Mouse (Mus musculus): ENCODE results near the gene Proca1. TPM values are rescaled to one million over a fixed set of nuclear protein-coding genes. Genes with fewer than 3 reads are reported as not detected.

The Proca1 gene
- polyA plus RNA-seq, 1 experiment from 2014 or later, result 0.77 TPM

- Histone ChIP-seq H3K9ac (ENCODE audit: low read depth, low read length) (peak overlapping the region; percentile 82; the same call in 1 of the 2 replicates), H3K9me3 (ENCODE audit: control insufficient read depth) (no peaks in the 10 kb centered on the region), H3K27me3 (replicated peaks; ENCODE audit: control insufficient read depth, insufficient read depth, low read length) (no peaks in the 10 kb centered on the region), H3K4me2 (replicated peaks; ENCODE audit: low read depth) (peak overlapping the region; percentile 72), H3K36me3 (ENCODE audit: control insufficient read depth, insufficient read depth) (peaks cover 14% of the 10 kb centered on the region; the same call in 1 of the 2 replicates), H3K4me1 (replicated peaks; ENCODE audit: control insufficient read depth, insufficient read depth, low read length) (peaks cover 5% of the 10 kb centered on the region), H3K4me3 (ENCODE audit: low read depth, low read length) (peak overlapping the region; percentile 72), H3K27ac (ENCODE audit: low read depth, low read length) (peak overlapping the region; percentile 93)
- ATAC-seq, result no peak
- WGBS, result 21% methylated on average over 7 of the region's 7 CpGs
- TF ChIP-seq CTCF (IDR thresholded peaks at IDR 0.05; ENCODE audit: low read depth), result no peak
Observed at GRCm38 (mm10) chr11:78246318-78247011, 53.3 kb downstream of the Proca1 start.

- Histone ChIP-seq H3K27me3 (replicated peaks; ENCODE audit: control insufficient read depth, insufficient read depth, low read length) (no peaks in the 10 kb centered on the region), H3K27ac (ENCODE audit: low read depth, low read length) (no peak overlapping the region), H3K4me2 (replicated peaks; ENCODE audit: low read depth) (peak overlapping the region; percentile 72), H3K36me3 (ENCODE audit: control insufficient read depth, insufficient read depth) (peaks cover 17% of the 10 kb centered on the region; the same call in 1 of the 2 replicates), H3K4me1 (replicated peaks; ENCODE audit: control insufficient read depth, insufficient read depth, low read length) (peaks cover 5% of the 10 kb centered on the region), H3K9ac (ENCODE audit: low read depth, low read length) (0 out of 2 replicates have a peak overlapping the region, but pooled peaks have one; percentile 1), H3K9me3 (ENCODE audit: control insufficient read depth) (no peaks in the 10 kb centered on the region), H3K4me3 (ENCODE audit: low read depth, low read length) (peak overlapping the region; percentile 72; the same call in 1 of the 2 replicates)
- 0 out of 2 replicates have a peak, but pooled peaks have one; percentile 17 for ATAC-seq
- no peak for TF ChIP-seq CTCF (IDR thresholded peaks at IDR 0.05; ENCODE audit: low read depth)
- WGBS, result 24% methylated on average over 3 of the region's 3 CpGs
Observed at GRCm38 (mm10) chr11:78247012-78247348, 53.8 kb downstream of the Proca1 start.

GRCm38 (mm10) chr11:78247727-78248140, 54.5 kb downstream of the Proca1 start:
- H3K4me2 ChIP-seq (replicated peaks; ENCODE audit: low read depth), result no peak overlapping the region

More at GRCm38 (mm10) chr11:78247727-78248140, 54.5 kb downstream of the Proca1 start:
- H3K9me3 ChIP-seq (ENCODE audit: control insufficient read depth), result no peaks in the 10 kb centered on the region
- no peak for ATAC-seq
- H3K27ac ChIP-seq (ENCODE audit: low read depth, low read length), result no peak overlapping the region
- no peak overlapping the region for H3K4me3 ChIP-seq (ENCODE audit: low read depth, low read length)
- H3K27me3 ChIP-seq (replicated peaks; ENCODE audit: control insufficient read depth, insufficient read depth, low read length), result no peaks in the 10 kb centered on the region
- H3K36me3 ChIP-seq (ENCODE audit: control insufficient read depth, insufficient read depth), result peaks cover 21% of the 10 kb centered on the region; the same call in 1 of the 2 replicates
- no peak for TF ChIP-seq CTCF (IDR thresholded peaks at IDR 0.05; ENCODE audit: low read depth)
- 64% methylated on average over 4 of the region's 4 CpGs for WGBS
- peaks cover 5% of the 10 kb centered on the region for H3K4me1 ChIP-seq (replicated peaks; ENCODE audit: control insufficient read depth, insufficient read depth, low read length)
- no peak overlapping the region for H3K9ac ChIP-seq (ENCODE audit: low read depth, low read length)

Small RNA genes within 50 kb of the gene (microRNA-seq; reads per million reads assigned to microRNA genes)
- not detected for gene Mir7653

Other genes with a start within 250 kb of the Proca1 start
- gene Phf12, start 210.6 kb upstream of the Proca1 start, polyA plus RNA-seq (2015; fragmentation: Nextera tagmentation; extraction: Ambion mirVana), result 7.2 and 8.4 TPM in 2 replicates
- 4.4 and 5.2 TPM in 2 replicates for gene Dhrs13, start 161.1 kb upstream of the Proca1 start, polyA plus RNA-seq (2015; fragmentation: Nextera tagmentation; extraction: Ambion mirVana)
- gene Flot2, start 155.5 kb upstream of the Proca1 start, polyA plus RNA-seq (2015; fragmentation: Nextera tagmentation; extraction: Ambion mirVana), result 23.0 and 23.3 TPM in 2 replicates
- gene Eral1, start 113.0 kb upstream of the Proca1 start, polyA plus RNA-seq (2015; fragmentation: Nextera tagmentation; extraction: Ambion mirVana), result 12.2 and 13.0 TPM in 2 replicates
- 10.6 and 11.5 TPM in 2 replicates for gene Fam222b, start 98.7 kb upstream of the Proca1 start, polyA plus RNA-seq (2015; fragmentation: Nextera tagmentation; extraction: Ambion mirVana)
- 30.8 and 30.9 TPM in 2 replicates for gene Traf4, start 27.8 kb upstream of the Proca1 start, polyA plus RNA-seq (2015; fragmentation: Nextera tagmentation; extraction: Ambion mirVana)
- gene Nek8, start 16.7 kb upstream of the Proca1 start, polyA plus RNA-seq (2015; fragmentation: Nextera tagmentation; extraction: Ambion mirVana), result 5.7 and 5.8 TPM in 2 replicates
- 14.1 and 16.1 TPM in 2 replicates for gene Tlcd1, start 16.7 kb upstream of the Proca1 start, polyA plus RNA-seq (2015; fragmentation: Nextera tagmentation; extraction: Ambion mirVana)
- 762 and 768 TPM in 2 replicates for gene Rpl23a, start 9.8 kb upstream of the Proca1 start, polyA plus RNA-seq (2015; fragmentation: Nextera tagmentation; extraction: Ambion mirVana)
- 33.9 and 35.4 TPM in 2 replicates for gene Rab34, start 5.0 kb upstream of the Proca1 start, polyA plus RNA-seq (2015; fragmentation: Nextera tagmentation; extraction: Ambion mirVana)
- gene Sdf2, start 52.4 kb downstream of the Proca1 start, polyA plus RNA-seq (2015; fragmentation: Nextera tagmentation; extraction: Ambion mirVana), result 61.8 and 66.6 TPM in 2 replicates
- 8.8 and 9.5 TPM in 2 replicates for gene Supt6, start 52.6 kb downstream of the Proca1 start, polyA plus RNA-seq (2015; fragmentation: Nextera tagmentation; extraction: Ambion mirVana)
- 49.9 and 54.9 TPM in 2 replicates for gene 2610507B11Rik, start 68.4 kb downstream of the Proca1 start, polyA plus RNA-seq (2015; fragmentation: Nextera tagmentation; extraction: Ambion mirVana)
- 0.07 TPM in 1 of 2 replicates, not detected in the other for gene BC030499, start 97.4 kb downstream of the Proca1 start, polyA plus RNA-seq (2015; fragmentation: Nextera tagmentation; extraction: Ambion mirVana)
- 4.5 and 4.6 TPM in 2 replicates for gene Spag5, start 108.1 kb downstream of the Proca1 start, polyA plus RNA-seq (2015; fragmentation: Nextera tagmentation; extraction: Ambion mirVana)
- gene Aldoc, start 129.6 kb downstream of the Proca1 start, polyA plus RNA-seq (2015; fragmentation: Nextera tagmentation; extraction: Ambion mirVana), result 9.3 and 9.4 TPM in 2 replicates
- gene Pigs, start 135.0 kb downstream of the Proca1 start, polyA plus RNA-seq (2015; fragmentation: Nextera tagmentation; extraction: Ambion mirVana), result 58.6 and 60.8 TPM in 2 replicates
- 26.9 and 28.4 TPM in 2 replicates for gene Unc119, start 150.1 kb downstream of the Proca1 start, polyA plus RNA-seq (2015; fragmentation: Nextera tagmentation; extraction: Ambion mirVana)
- gene Foxn1, start 193.2 kb downstream of the Proca1 start, polyA plus RNA-seq (2015; fragmentation: Nextera tagmentation; extraction: Ambion mirVana), result not detected in 2 replicates
- gene Slc13a2, start 228.8 kb downstream of the Proca1 start, polyA plus RNA-seq (2015; fragmentation: Nextera tagmentation; extraction: Ambion mirVana), result 31.4 and 36.6 TPM in 2 replicates